Mouse (Mus musculus): ENCODE results near the gene Nptxr. TPM values are rescaled to one million over a fixed set of nuclear protein-coding genes. Genes with fewer than 3 reads are reported as not detected.
A peak's percentile ranks its signal among the peaks of the same experiment; 100 is the strongest.
"Not testable (repeated sequence)": the region's sequence is repeated elsewhere in the genome, so short reads cannot be mapped to it uniquely, and the experiment has no call there.

The Nptxr gene
- polyA plus RNA-seq, 1 experiment from 2014 or later = 13.1 TPM

GRCm38 (mm10) chr15:79812840-79813239 lies 8.3 kb upstream of the Nptxr start:
- not testable (repeated sequence) for H3K4me1 ChIP-seq; H3K27ac ChIP-seq; H3K36me3 ChIP-seq; H3K4me2 ChIP-seq (replicated peaks); H3K27me3 ChIP-seq; ATAC-seq (ENCODE audit: low FRiP score); H3K9ac ChIP-seq; H3K4me3 ChIP-seq; H3K9me3 ChIP-seq (replicated peaks)
- 77% methylated on average over 2 of the region's 2 CpGs for WGBS

GRCm38 (mm10) chr15:79810997-79811396 lies 6.4 kb upstream of the Nptxr start:
- no peak for ATAC-seq (ENCODE audit: low FRiP score)

GRCm38 (mm10) chr15:79810061-79810460 lies 5.5 kb upstream of the Nptxr start:
- Histone ChIP-seq H3K4me2 (replicated peaks) (no peak overlapping the region), H3K27ac (no peak overlapping the region), H3K36me3 (no peaks in the 10 kb centered on the region), H3K4me1 (peaks cover 2% of the 10 kb centered on the region), H3K27me3 (peaks cover 34% of the 10 kb centered on the region), H3K9ac (no peak overlapping the region), H3K9me3 (replicated peaks) (no peaks in the 10 kb centered on the region), H3K4me3 (no peak overlapping the region)
- 71% methylated on average over 3 of the region's 3 CpGs for WGBS
- ATAC-seq (ENCODE audit: low FRiP score) = no peak

More at GRCm38 (mm10) chr15:79810997-79811396, 6.4 kb upstream of the Nptxr start:
- Histone ChIP-seq H3K4me1 (no peaks in the 10 kb centered on the region), H3K27ac (no peak overlapping the region), H3K9me3 (replicated peaks) (no peaks in the 10 kb centered on the region), H3K4me3 (no peak overlapping the region), H3K36me3 (no peaks in the 10 kb centered on the region), H3K27me3 (peaks cover 25% of the 10 kb centered on the region), H3K4me2 (replicated peaks) (no peak overlapping the region), H3K9ac (no peak overlapping the region)
- 72% methylated on average over 4 of the region's 4 CpGs for WGBS

GRCm38 (mm10) chr15:79808658-79809057 lies 4.1 kb upstream of the Nptxr start:
- no peaks in the 10 kb centered on the region for H3K9me3 ChIP-seq (replicated peaks)
- no peak overlapping the region for H3K27ac ChIP-seq
- no peak overlapping the region for H3K4me2 ChIP-seq (replicated peaks)
- H3K4me3 ChIP-seq = no peak overlapping the region
- H3K4me1 ChIP-seq = peaks cover 13% of the 10 kb centered on the region
- no peaks in the 10 kb centered on the region for H3K36me3 ChIP-seq
- 62% methylated on average over 5 of the region's 5 CpGs for WGBS
- no peak overlapping the region for H3K9ac ChIP-seq
- ATAC-seq (ENCODE audit: low FRiP score) = no peak
- H3K27me3 ChIP-seq = peaks cover 48% of the 10 kb centered on the region

- whole genome bisulfite sequencing = 38% methylated on average over 5 of the region's 5 CpGs
- Histone ChIP-seq H3K27me3 (peaks cover 54% of the 10 kb centered on the region), H3K9me3 (replicated peaks) (no peaks in the 10 kb centered on the region), H3K4me3 (no peak overlapping the region), H3K4me1 (peaks cover 18% of the 10 kb centered on the region), H3K36me3 (no peaks in the 10 kb centered on the region), H3K9ac (no peak overlapping the region), H3K27ac (no peak overlapping the region), H3K4me2 (replicated peaks) (no peak overlapping the region)
- ATAC-seq (ENCODE audit: low FRiP score) = no peak
Measured at GRCm38 (mm10) chr15:79808114-79808513, 3.5 kb upstream of the Nptxr start.

GRCm38 (mm10) chr15:79807050-79807449 lies 2.5 kb upstream of the Nptxr start:
- Histone ChIP-seq H3K9ac (no peak overlapping the region), H3K4me3 (no peak overlapping the region), H3K4me2 (replicated peaks) (no peak overlapping the region), H3K27ac (no peak overlapping the region), H3K36me3 (no peaks in the 10 kb centered on the region), H3K4me1 (peaks cover 21% of the 10 kb centered on the region), H3K9me3 (replicated peaks) (no peaks in the 10 kb centered on the region), H3K27me3 (peaks cover 64% of the 10 kb centered on the region)
- ATAC-seq (ENCODE audit: low FRiP score) = no peak
- WGBS = 49% methylated on average over 1 of the region's 1 CpGs

- Histone ChIP-seq H3K9me3 (replicated peaks) (no peaks in the 10 kb centered on the region), H3K4me2 (replicated peaks) (peak overlapping the region; percentile 82), H3K4me1 (peaks cover 24% of the 10 kb centered on the region), H3K27ac (peak overlapping the region; percentile 64; the same call in 1 of the 2 replicates), H3K9ac (peak overlapping the region; percentile 77; the same call in 1 of the 2 replicates), H3K36me3 (no peaks in the 10 kb centered on the region), H3K27me3 (peaks cover 73% of the 10 kb centered on the region), H3K4me3 (0 out of 2 replicates have a peak overlapping the region, but pooled peaks have one; percentile 60)
- WGBS = 22% methylated on average over 8 of the region's 8 CpGs
- ATAC-seq (ENCODE audit: low FRiP score) = no peak
Measured at GRCm38 (mm10) chr15:79805246-79805645, 680 bp upstream of the Nptxr start.

GRCm38 (mm10) chr15:79803533-79804351 lies 824 bp downstream of the Nptxr start:
- Histone ChIP-seq H3K36me3 (no peaks in the 10 kb centered on the region), H3K9ac (peak overlapping the region; percentile 77), H3K4me1 (peaks cover 27% of the 10 kb centered on the region), H3K4me3 (peak overlapping the region; percentile 60), H3K4me2 (replicated peaks) (peak overlapping the region; percentile 82), H3K27me3 (peaks cover 72% of the 10 kb centered on the region), H3K9me3 (replicated peaks) (no peaks in the 10 kb centered on the region), H3K27ac (peak overlapping the region; percentile 64)
- ATAC-seq (ENCODE audit: low FRiP score) = peak; percentile 69
- 6% methylated on average over 66 of the region's 81 CpGs for WGBS

- H3K27ac ChIP-seq = no peak overlapping the region
- no peak for ATAC-seq (ENCODE audit: low FRiP score)
Measured at GRCm38 (mm10) chr15:79802304-79802703, 2.3 kb downstream of the Nptxr start.

GRCm38 (mm10) chr15:79801646-79802045 lies 2.9 kb downstream of the Nptxr start:
- no peak overlapping the region for H3K9ac ChIP-seq
- no peak for ATAC-seq (ENCODE audit: low FRiP score)
- peaks cover 58% of the 10 kb centered on the region for H3K27me3 ChIP-seq
- H3K27ac ChIP-seq = no peak overlapping the region
- H3K9me3 ChIP-seq (replicated peaks) = no peaks in the 10 kb centered on the region
- H3K4me1 ChIP-seq = peaks cover 27% of the 10 kb centered on the region
- no peak overlapping the region for H3K4me2 ChIP-seq (replicated peaks)
- WGBS = 57% methylated on average over 2 of the region's 2 CpGs
- H3K4me3 ChIP-seq = no peak overlapping the region
- no peaks in the 10 kb centered on the region for H3K36me3 ChIP-seq

More at GRCm38 (mm10) chr15:79802304-79802703, 2.3 kb downstream of the Nptxr start:
- no peak overlapping the region for H3K9ac ChIP-seq
- H3K27me3 ChIP-seq = peaks cover 65% of the 10 kb centered on the region
- H3K4me3 ChIP-seq = no peak overlapping the region
- H3K4me1 ChIP-seq = peaks cover 27% of the 10 kb centered on the region
- H3K4me2 ChIP-seq (replicated peaks) = no peak overlapping the region
- no peaks in the 10 kb centered on the region for H3K36me3 ChIP-seq
- H3K9me3 ChIP-seq (replicated peaks) = no peaks in the 10 kb centered on the region
- 65% methylated on average over 4 of the region's 4 CpGs for WGBS

GRCm38 (mm10) chr15:79800701-79801100 lies 3.9 kb downstream of the Nptxr start:
- 50% methylated on average over 11 of the region's 11 CpGs for WGBS
- H3K27me3 ChIP-seq = peaks cover 48% of the 10 kb centered on the region
- no peak overlapping the region for H3K4me2 ChIP-seq (replicated peaks)
- no peak for ATAC-seq (ENCODE audit: low FRiP score)
- no peak overlapping the region for H3K9ac ChIP-seq
- no peaks in the 10 kb centered on the region for H3K9me3 ChIP-seq (replicated peaks)
- H3K4me3 ChIP-seq = no peak overlapping the region
- no peaks in the 10 kb centered on the region for H3K36me3 ChIP-seq
- H3K4me1 ChIP-seq = peaks cover 27% of the 10 kb centered on the region
- H3K27ac ChIP-seq = no peak overlapping the region

- 85% methylated on average over 10 of the region's 10 CpGs for WGBS
- H3K4me3 ChIP-seq = no peak overlapping the region
- ATAC-seq (ENCODE audit: low FRiP score) = no peak
- H3K4me1 ChIP-seq = peaks cover 14% of the 10 kb centered on the region
- H3K9ac ChIP-seq = no peak overlapping the region
- no peaks in the 10 kb centered on the region for H3K9me3 ChIP-seq (replicated peaks)
- H3K27me3 ChIP-seq = peaks cover 27% of the 10 kb centered on the region
- no peak overlapping the region for H3K4me2 ChIP-seq (replicated peaks)
- no peaks in the 10 kb centered on the region for H3K36me3 ChIP-seq
- no peak overlapping the region for H3K27ac ChIP-seq
Measured at GRCm38 (mm10) chr15:79798591-79798990, 6.0 kb downstream of the Nptxr start.

- Histone ChIP-seq H3K4me2 (replicated peaks) (no peak overlapping the region), H3K27ac (no peak overlapping the region), H3K27me3 (peaks cover 19% of the 10 kb centered on the region), H3K9ac (no peak overlapping the region), H3K4me3 (no peak overlapping the region), H3K4me1 (peaks cover 7% of the 10 kb centered on the region), H3K9me3 (replicated peaks) (no peaks in the 10 kb centered on the region), H3K36me3 (no peaks in the 10 kb centered on the region)
- WGBS = 87% methylated on average over 8 of the region's 8 CpGs
- no peak for ATAC-seq (ENCODE audit: low FRiP score)
Measured at GRCm38 (mm10) chr15:79797680-79798079, 6.9 kb downstream of the Nptxr start.

All from hindbrain, embryonic 12.5 days (tissue).